Mouse (Mus musculus) midbrain, embryonic 13.5 days (tissue): ENCODE data around the gene Osmr. TPM values are rescaled to one million over a fixed set of nuclear protein-coding genes. Genes with fewer than 3 reads are reported as not detected.

Experiments
- ATAC-seq: fragments of 200-750 bp; cut with Nextera tagmentation; 2 replicates; pipeline ENCODE4 v1.8.0; 2017; ENCODE audit warnings: mild to moderate bottlenecking, moderate TSS enrichment, moderate library complexity
- H3K27ac ChIP-seq: fragments of 300-500 bp; sonication (generic); 2 replicates; pipeline ENCODE4 v1.5.1; 2015; ENCODE audit warnings: inconsistent platforms, mild to moderate bottlenecking, moderate library complexity
- H3K27me3 ChIP-seq: fragments of 300-500 bp; sonication (generic); 2 replicates; pipeline ENCODE4 v1.6.1; 2015; ENCODE audit warnings: mild to moderate bottlenecking, inconsistent platforms
- H3K36me3 ChIP-seq: fragments of 300-500 bp; sonication (generic); 2 replicates; pipeline ENCODE4 v1.6.1; 2015; ENCODE audit warnings: mild to moderate bottlenecking, inconsistent platforms
- H3K4me1 ChIP-seq: fragments of 300-500 bp; sonication (generic); replicated peaks from 2 replicates; pipeline ENCODE4 v1.6.1; 2015; ENCODE audit warnings: inconsistent platforms
- H3K4me2 ChIP-seq: fragments of 300-500 bp; sonication (generic); replicated peaks from 2 replicates; pipeline ENCODE4 v1.6.1; 2015; ENCODE audit warnings: moderate library complexity, mild to moderate bottlenecking, inconsistent platforms
- H3K4me3 ChIP-seq: fragments of 300-500 bp; sonication (generic); replicated peaks from 2 replicates; pipeline ENCODE4 v1.5.1; 2015; ENCODE audit warnings: mild to moderate bottlenecking, inconsistent platforms
- H3K9ac ChIP-seq: fragments of 300-500 bp; sonication (generic); replicated peaks from 2 replicates; pipeline ENCODE4 v1.6.1; 2015; ENCODE audit warnings: mild to moderate bottlenecking, inconsistent platforms
- H3K9me3 ChIP-seq: fragments of 300-500 bp; sonication (generic); 2 replicates; pipeline ENCODE4 v1.6.1; 2016; ENCODE audit warnings: mild to moderate bottlenecking, inconsistent platforms
- WGBS: fragments of 180-500 bp; shearing (Covaris S2); methylation state at CpG from one replicate; pipeline ENCODE4 v1.1.7; 2015; 5-methylcytosine and 5-hydroxymethylcytosine counted together
- polyA plus RNA-seq: library from polyadenylated mRNA; unstranded; fragments of >200 nt; fragmentation: Nextera tagmentation; extraction: Ambion mirVana; gene quantifications from 2 replicates; pipeline ENCODE4 v1.2.1, GENCODE M21; 2015

Gene Osmr
- polyA plus RNA-seq, 1 experiment from 2014 or later: 0.96 TPM

DNA sequence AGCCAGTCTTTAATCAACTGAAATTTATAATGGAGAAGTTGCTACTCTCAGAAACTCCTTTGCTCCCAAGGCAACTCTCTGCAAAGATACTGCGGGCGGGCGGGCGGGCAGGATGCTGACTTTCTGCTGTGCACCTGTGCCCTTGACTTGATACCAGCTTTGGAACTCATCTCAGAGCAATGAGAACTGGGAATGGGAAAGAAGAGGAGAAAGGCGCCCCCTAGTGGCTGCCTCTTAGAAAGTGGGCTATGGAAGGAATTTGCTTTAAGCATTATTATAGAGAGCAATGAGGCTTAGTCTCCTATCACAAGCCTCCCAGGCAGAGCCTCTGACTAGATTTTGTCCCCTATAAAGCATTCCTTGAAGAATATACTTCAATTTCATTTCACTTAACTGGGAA, 9.0 kb upstream of the Osmr start:
- H3K27ac ChIP-seq: no peak overlapping the region
- no peaks in the 10 kb centered on the region for H3K9me3 ChIP-seq
- no peak overlapping the region for H3K9ac ChIP-seq
- H3K4me1 ChIP-seq: no peaks in the 10 kb centered on the region
- ATAC-seq: no peak
- 64% methylated on average over 5 of the region's 5 CpGs for WGBS
- no peaks in the 10 kb centered on the region for H3K36me3 ChIP-seq
- no peaks in the 10 kb centered on the region for H3K27me3 ChIP-seq
- H3K4me3 ChIP-seq: no peak overlapping the region
- H3K4me2 ChIP-seq: no peak overlapping the region

DNA sequence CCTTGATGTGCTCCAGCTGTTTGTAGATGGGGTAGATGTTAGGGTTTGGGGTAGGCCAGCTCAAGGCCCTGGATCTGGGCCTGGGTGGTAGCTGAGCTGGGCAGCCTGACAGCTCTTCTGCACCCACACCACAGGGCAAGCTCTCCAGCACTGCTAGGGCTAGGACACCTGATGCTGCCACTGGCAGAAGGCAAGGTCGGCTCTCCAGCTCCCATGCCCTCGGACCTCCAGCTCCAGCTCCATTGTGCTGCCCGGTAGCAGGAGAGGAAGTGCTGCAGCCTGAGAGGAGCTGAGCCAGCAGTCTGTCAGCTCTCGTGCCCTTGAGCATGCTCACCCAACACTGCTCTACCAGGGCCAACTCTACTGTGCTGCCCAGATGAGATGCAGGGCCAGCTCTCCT, 8.3 kb upstream of the Osmr start:
- Histone ChIP-seq H3K36me3 (no peaks in the 10 kb centered on the region), H3K4me3 (no peak overlapping the region), H3K9me3 (no peaks in the 10 kb centered on the region), H3K27me3 (no peaks in the 10 kb centered on the region), H3K4me1 (no peaks in the 10 kb centered on the region), H3K9ac (no peak overlapping the region), H3K27ac (no peak overlapping the region), H3K4me2 (no peak overlapping the region)
- peak; percentile 45 for ATAC-seq
- WGBS: 80% methylated on average over 4 of the region's 4 CpGs

DNA sequence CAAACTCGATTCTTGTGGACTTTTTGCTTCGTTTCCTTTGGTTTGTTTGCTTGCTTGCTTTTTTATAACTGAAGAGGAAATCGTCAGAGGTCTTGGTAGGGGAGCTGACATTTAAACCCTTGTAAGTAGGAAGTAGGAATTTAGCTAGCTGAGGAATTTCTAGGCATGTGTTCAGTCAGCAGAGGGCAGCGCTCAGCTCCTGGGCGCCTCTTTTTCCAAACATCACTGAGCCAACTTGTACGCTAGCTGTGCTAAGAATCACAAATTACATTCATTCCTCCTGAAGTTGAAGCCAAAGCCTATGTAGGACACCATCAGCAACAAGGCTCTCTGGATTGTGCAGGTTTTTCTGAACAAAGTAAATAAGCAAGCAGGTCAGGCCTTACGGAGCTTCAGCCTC, 7.4 kb upstream of the Osmr start:
- Histone ChIP-seq H3K36me3 (no peaks in the 10 kb centered on the region), H3K27ac (no peak overlapping the region), H3K4me2 (no peak overlapping the region), H3K27me3 (no peaks in the 10 kb centered on the region), H3K9ac (no peak overlapping the region), H3K4me3 (no peak overlapping the region), H3K9me3 (no peaks in the 10 kb centered on the region), H3K4me1 (no peaks in the 10 kb centered on the region)
- ATAC-seq: no peak
- WGBS: 49% methylated on average over 7 of the region's 7 CpGs

DNA sequence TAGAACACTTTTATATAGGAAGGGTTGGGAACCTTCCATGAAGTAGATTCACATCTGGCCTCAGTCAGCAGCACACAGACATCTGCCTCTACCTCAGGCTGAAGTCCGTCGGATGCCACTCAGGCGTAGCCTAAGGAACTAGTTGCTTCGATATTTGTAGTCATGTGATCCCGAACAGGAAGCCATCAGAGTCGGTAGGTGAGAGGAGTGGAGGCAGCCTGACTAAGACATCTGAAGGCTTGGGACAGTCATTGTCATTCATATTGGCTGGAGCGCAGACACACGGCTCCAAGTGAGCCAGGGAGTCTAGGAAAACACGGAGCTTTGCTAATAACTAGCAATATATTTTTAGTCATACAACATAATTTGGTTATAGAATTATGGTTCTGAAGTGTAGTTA, 6.4 kb upstream of the Osmr start:
- Histone ChIP-seq H3K36me3 (no peaks in the 10 kb centered on the region), H3K9me3 (no peaks in the 10 kb centered on the region), H3K4me3 (no peak overlapping the region), H3K4me2 (no peak overlapping the region), H3K4me1 (no peaks in the 10 kb centered on the region), H3K27me3 (peaks cover 4% of the 10 kb centered on the region), H3K27ac (no peak overlapping the region), H3K9ac (no peak overlapping the region)
- WGBS: 87% methylated on average over 9 of the region's 9 CpGs
- ATAC-seq: no peak

DNA sequence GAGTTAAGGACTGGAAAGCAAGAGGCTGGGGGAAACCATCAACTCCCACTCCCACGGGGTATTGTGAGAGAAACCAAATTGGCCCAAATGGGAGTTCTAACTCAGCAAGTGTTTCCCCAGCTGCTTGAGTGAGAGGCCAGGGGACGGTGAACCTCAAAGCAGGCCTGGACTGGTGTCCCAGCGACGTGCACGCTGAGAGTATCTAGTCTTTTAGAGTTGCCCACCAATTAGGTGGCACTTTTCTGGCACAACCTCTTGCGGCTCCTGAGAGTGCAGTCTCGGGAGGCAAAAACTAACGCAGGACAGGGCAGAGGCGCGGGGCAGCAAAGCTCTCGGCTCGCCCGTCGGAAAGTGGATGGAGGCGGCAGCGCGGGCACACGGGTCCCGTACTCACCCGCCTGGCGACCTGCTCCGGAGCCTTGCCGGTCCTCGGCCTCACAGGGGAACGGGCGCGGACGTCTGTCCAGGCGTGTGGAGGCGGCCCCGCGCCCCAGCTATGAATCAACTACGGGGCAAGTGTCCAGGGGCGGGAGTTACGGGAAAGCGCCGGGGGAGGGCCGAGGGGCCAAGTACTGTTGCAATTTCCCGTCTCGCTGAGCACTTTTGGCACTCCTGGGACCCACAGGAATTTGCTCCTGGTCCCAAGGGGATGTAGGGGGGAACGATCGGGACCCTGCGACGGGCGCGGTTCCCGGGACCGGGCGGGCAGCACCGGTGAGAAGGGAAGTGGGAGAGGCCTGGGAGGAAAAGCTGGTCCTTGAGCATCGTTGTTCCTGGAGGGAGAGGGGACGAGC, 765 bp downstream of the Osmr start:
- Histone ChIP-seq H3K9me3 (no peaks in the 10 kb centered on the region), H3K36me3 (no peaks in the 10 kb centered on the region), H3K4me3 (peak overlapping the region; percentile 41), H3K27me3 (peaks cover 56% of the 10 kb centered on the region), H3K27ac (no peak overlapping the region), H3K4me2 (peak overlapping the region; percentile 76), H3K4me1 (peaks cover 14% of the 10 kb centered on the region), H3K9ac (peak overlapping the region; percentile 51)
- WGBS: 1% methylated on average over 52 of the region's 52 CpGs
- peak; percentile 59 for ATAC-seq

DNA sequence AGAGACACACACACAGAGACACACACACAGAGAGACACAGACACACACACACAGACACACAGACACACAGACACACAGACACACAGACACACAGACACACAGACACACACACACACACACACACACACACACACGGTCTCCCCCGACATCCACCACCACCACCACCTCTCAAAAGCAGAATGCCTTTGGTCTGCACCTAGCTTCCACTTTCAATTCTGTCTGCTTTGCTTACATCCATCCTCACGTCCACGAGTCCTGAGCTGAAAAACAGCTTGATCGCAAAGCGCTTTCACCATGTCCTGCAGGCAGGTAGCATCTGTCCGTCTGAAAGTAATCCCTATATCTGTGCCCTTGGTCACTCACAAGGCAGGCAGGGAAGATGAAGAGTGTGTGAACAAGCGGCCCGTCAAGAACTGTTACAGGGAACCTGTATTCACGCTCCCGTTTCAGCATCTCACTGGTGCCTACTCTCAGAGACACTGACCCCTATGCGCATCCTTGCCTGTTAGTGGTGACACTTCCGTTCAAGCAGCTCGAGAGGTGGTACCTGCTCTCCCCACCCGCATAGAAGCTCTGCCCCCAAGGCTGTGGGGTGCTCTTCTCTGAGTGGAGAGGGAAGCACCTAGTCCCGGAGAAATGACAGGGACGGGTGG, 1.5 kb downstream of the Osmr start:
- H3K4me3 ChIP-seq: peak overlapping the region; percentile 41
- ATAC-seq: 0 out of 2 replicates have a peak, but pooled peaks have one; percentile 53
- H3K27me3 ChIP-seq: peaks cover 62% of the 10 kb centered on the region
- no peak overlapping the region for H3K27ac ChIP-seq
- peak overlapping the region; percentile 76 for H3K4me2 ChIP-seq
- 0 out of 2 replicates have a peak, but pooled peaks cover 3% of the 10 kb centered on the region for H3K9me3 ChIP-seq
- H3K4me1 ChIP-seq: peaks cover 14% of the 10 kb centered on the region
- 40% methylated on average over 17 of the region's 17 CpGs for WGBS
- H3K36me3 ChIP-seq: no peaks in the 10 kb centered on the region
- H3K9ac ChIP-seq: no peak overlapping the region

DNA sequence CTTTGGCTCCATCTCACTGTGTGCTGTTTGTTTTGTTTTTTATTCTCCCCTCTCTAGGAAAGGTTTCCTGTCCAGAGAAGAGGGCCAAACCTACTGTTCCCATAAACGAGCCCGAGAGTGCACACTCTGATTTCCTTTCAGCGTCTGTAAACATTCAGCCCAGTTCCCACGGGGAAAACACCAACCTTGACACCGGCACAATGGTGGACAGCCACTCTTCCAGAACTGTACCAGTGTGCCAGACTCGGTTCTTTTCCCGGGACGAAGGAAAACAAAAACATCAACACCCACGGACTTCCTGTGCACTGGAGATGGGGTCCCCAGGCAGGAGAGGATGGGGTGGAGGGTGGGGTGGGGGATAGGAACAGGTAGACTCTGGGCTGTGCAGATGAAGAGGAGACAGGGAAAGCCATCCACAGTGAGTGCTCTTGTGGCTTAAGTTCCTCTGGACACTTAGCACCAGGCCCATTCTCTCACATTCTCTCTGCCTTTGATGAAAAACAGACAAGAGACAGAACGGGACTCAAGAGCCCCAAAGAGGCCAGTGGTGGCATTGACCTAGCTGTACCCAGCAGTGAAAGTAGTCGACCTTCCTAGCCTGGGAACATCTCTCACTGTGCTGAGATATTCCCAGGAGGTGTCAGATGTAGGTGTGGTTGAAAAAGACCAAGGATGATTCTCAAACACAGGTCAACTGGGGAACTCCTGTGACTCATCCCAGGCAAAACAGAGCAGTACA, 3.0 kb downstream of the Osmr start:
- H3K27ac ChIP-seq: no peak overlapping the region
- H3K9me3 ChIP-seq: 0 out of 2 replicates have a peak, but pooled peaks cover 3% of the 10 kb centered on the region
- H3K4me2 ChIP-seq: no peak overlapping the region
- H3K9ac ChIP-seq: no peak overlapping the region
- WGBS: 76% methylated on average over 11 of the region's 11 CpGs
- H3K27me3 ChIP-seq: peaks cover 65% of the 10 kb centered on the region
- no peak for ATAC-seq
- H3K4me3 ChIP-seq: no peak overlapping the region
- H3K4me1 ChIP-seq: peaks cover 17% of the 10 kb centered on the region
- no peaks in the 10 kb centered on the region for H3K36me3 ChIP-seq

DNA sequence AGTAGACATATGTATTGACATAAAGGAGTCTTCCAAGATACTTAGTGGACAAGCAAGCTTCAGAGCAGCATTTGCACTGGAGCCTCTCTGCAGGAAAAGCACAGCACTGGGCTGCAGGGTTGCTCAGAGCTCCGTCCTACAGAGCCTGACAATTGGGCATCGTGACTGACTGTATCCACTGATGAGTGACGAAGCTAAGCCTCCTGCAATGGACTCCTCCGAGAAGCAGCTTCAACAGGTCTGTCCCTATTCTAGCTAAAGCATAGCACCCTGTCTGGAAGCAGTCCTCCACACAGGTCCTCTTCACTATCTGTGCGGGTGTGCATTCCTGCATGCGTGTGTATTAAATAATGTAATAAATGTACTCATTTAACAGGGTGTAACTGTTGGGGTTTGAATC, 7.9 kb downstream of the Osmr start:
- Histone ChIP-seq H3K9me3 (0 out of 2 replicates have a peak, but pooled peaks cover 3% of the 10 kb centered on the region), H3K4me2 (no peak overlapping the region), H3K4me1 (peaks cover 3% of the 10 kb centered on the region; the same call in 1 of the 2 replicates), H3K27me3 (peaks cover 46% of the 10 kb centered on the region), H3K4me3 (no peak overlapping the region), H3K36me3 (no peaks in the 10 kb centered on the region), H3K9ac (no peak overlapping the region), H3K27ac (no peak overlapping the region)
- ATAC-seq: peak; percentile 55; the same call in 1 of the 2 replicates
- 11% methylated on average over 6 of the region's 6 CpGs for WGBS

DNA sequence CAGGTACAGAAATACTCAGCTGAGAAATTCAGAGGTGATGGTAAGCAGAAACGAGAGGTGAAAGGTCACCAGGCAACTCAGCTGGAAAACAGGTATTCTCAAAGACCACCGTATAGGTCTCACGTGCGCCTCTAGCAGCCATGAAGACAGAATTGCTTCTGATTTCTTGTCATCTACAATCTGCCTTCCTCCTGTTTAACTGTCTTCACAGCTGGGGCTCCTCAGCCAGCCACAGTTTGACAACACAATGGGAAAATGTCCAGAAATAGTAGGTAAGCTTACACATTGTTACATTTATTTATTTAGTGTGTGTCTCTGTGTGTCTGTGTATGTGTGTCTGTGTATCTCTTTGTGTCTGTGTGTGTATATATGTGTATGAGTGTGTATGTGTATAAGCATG, 12.6 kb downstream of the Osmr start:
- Histone ChIP-seq H3K9me3 (no peaks in the 10 kb centered on the region), H3K4me1 (peaks cover 3% of the 10 kb centered on the region; the same call in 1 of the 2 replicates), H3K27ac (no peak overlapping the region), H3K36me3 (no peaks in the 10 kb centered on the region), H3K27me3 (peaks cover 20% of the 10 kb centered on the region; the same call in 1 of the 2 replicates), H3K4me2 (no peak overlapping the region), H3K9ac (no peak overlapping the region), H3K4me3 (no peak overlapping the region)
- WGBS: 88% methylated on average over 4 of the region's 4 CpGs
- ATAC-seq: no peak

DNA sequence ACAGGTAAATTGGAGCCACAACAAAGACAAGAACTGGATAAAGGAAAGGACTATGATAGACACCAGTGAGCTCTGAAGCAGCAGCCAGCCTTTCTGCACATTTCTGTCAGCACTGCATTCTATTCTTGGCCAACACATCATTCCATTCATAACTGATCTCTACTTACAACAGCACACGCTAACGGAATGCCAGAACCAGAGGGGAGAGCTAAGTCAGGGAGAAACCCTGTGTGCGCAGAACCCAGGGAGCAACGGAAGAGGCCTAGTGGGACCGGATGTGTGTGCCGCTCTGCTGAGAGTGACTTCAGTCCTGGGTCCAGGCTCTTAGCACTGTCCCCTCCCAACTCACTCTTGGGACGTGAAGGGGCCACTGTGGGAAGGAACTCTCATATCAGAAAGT, 13.2 kb downstream of the Osmr start:
- Histone ChIP-seq H3K27me3 (peaks cover 20% of the 10 kb centered on the region; the same call in 1 of the 2 replicates), H3K9me3 (no peaks in the 10 kb centered on the region), H3K4me1 (no peaks in the 10 kb centered on the region), H3K36me3 (no peaks in the 10 kb centered on the region), H3K9ac (no peak overlapping the region), H3K4me2 (no peak overlapping the region), H3K27ac (no peak overlapping the region), H3K4me3 (no peak overlapping the region)
- WGBS: 86% methylated on average over 7 of the region's 7 CpGs
- no peak for ATAC-seq

DNA sequence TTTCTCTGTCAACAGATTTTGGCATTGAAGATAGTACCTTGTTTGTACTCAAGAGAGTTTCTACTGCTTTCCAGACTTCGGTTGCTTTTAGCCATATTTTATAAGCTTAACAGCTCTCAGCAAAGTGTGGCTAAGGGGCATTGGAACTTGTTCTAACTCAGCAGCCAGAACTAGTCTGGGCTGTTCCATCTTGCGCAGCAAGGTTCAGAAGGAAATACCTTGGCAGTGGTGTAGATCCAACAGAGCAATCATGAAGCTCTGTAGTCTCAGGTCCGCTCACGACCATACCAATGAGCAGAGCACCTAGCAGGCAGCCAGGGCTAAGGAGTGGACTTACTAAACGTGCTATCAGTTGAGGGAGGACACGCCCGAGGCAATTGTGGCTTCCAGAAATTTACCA, 15.0 kb downstream of the Osmr start:
- 94% methylated on average over 7 of the region's 7 CpGs for WGBS
- Histone ChIP-seq H3K27me3 (0 out of 2 replicates have a peak, but pooled peaks cover 13% of the 10 kb centered on the region), H3K36me3 (no peaks in the 10 kb centered on the region), H3K4me3 (no peak overlapping the region), H3K27ac (no peak overlapping the region), H3K4me1 (no peaks in the 10 kb centered on the region), H3K9ac (no peak overlapping the region), H3K4me2 (no peak overlapping the region), H3K9me3 (no peaks in the 10 kb centered on the region)
- ATAC-seq: no peak

DNA sequence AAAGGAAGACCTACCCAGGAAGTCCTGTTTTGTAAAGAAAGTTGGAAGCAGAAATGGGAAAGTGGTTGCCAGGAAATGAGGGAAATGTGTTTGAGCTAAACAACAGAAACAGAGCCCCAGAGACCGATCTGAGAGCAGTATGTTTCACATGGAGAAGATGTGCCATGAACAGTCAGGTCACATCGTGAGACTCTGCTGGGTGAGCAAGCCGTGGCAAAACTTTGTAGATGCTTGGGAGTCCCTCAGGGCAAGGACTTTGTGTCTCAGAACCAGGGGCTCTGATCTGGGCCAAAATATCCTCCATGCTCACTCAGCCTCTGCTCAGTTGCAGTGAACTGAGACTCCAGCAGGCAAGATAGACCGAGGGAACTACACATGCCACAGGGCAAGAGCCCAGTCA, 15.9 kb downstream of the Osmr start:
- no peak overlapping the region for H3K27ac ChIP-seq
- H3K27me3 ChIP-seq: 0 out of 2 replicates have a peak, but pooled peaks cover 9% of the 10 kb centered on the region
- H3K9me3 ChIP-seq: no peaks in the 10 kb centered on the region
- H3K4me3 ChIP-seq: no peak overlapping the region
- H3K4me1 ChIP-seq: no peaks in the 10 kb centered on the region
- 84% methylated on average over 4 of the region's 4 CpGs for WGBS
- H3K36me3 ChIP-seq: no peaks in the 10 kb centered on the region
- ATAC-seq: no peak
- H3K4me2 ChIP-seq: no peak overlapping the region
- no peak overlapping the region for H3K9ac ChIP-seq
